Mouse (Mus musculus): ENCODE measurements around the gene Defb36. TPM values are rescaled to one million over a fixed set of nuclear protein-coding genes. Genes with fewer than 3 reads are reported as not detected.

The Defb36 gene
- polyA plus RNA-seq, 1 experiment = not detected

GRCm38 (mm10) chr2:152599299-152599698 lies 4.8 kb upstream of the Defb36 start, which contains the start of gene Defb45:
Defb45 (minus strand) TSS chr2:152599399.
- Histone ChIP-seq H3K9ac (ENCODE audit: low read depth, poor library complexity, severe bottlenecking) (no peak within 1 kb of the TSS), H3K4me3 (ENCODE audit: low read depth, low read length) (no peak within 1 kb of the TSS), H3K9me3 (replicated peaks; ENCODE audit: control insufficient read depth, insufficient read depth, low read length, poor library complexity, severe bottlenecking) (no peaks in the 10 kb centered on the region), H3K27ac (ENCODE audit: insufficient read depth, low read length) (no peak within 1 kb of the TSS), H3K4me1 (ENCODE audit: control insufficient read depth, insufficient read depth, low read length) (no peaks in the 10 kb centered on the region), H3K27me3 (ENCODE audit: control insufficient read depth, insufficient read depth, low read length, poor library complexity, severe bottlenecking) (no peaks in the 10 kb centered on the region), H3K36me3 (ENCODE audit: control insufficient read depth, insufficient read depth, low read length, poor library complexity, severe bottlenecking) (no peaks in the 10 kb centered on the region)
- no peak for TF ChIP-seq CTCF (IDR thresholded peaks at IDR 0.05; ENCODE audit: low read depth, low read length)
- TF ChIP-seq POLR2A (IDR thresholded peaks at IDR 0.05; ENCODE audit: insufficient read depth, low read length) = no peak
- TF ChIP-seq EP300 (IDR thresholded peaks at IDR 0.05; ENCODE audit: insufficient read depth, low read depth, low read length) = no peak

- no peak overlapping the region for H3K4me3 ChIP-seq (ENCODE audit: low read depth, low read length)
- H3K27me3 ChIP-seq (ENCODE audit: control insufficient read depth, insufficient read depth, low read length, poor library complexity, severe bottlenecking) = no peaks in the 10 kb centered on the region
- TF ChIP-seq POLR2A (IDR thresholded peaks at IDR 0.05; ENCODE audit: insufficient read depth, low read length) (no peak), EP300 (IDR thresholded peaks at IDR 0.05; ENCODE audit: insufficient read depth, low read depth, low read length) (no peak), CTCF (IDR thresholded peaks at IDR 0.05; ENCODE audit: low read depth, low read length) (no peak)
- no peaks in the 10 kb centered on the region for H3K9me3 ChIP-seq (replicated peaks; ENCODE audit: control insufficient read depth, insufficient read depth, low read length, poor library complexity, severe bottlenecking)
- H3K4me1 ChIP-seq (ENCODE audit: control insufficient read depth, insufficient read depth, low read length) = no peaks in the 10 kb centered on the region
- no peak overlapping the region for H3K27ac ChIP-seq (ENCODE audit: insufficient read depth, low read length)
- H3K9ac ChIP-seq (ENCODE audit: low read depth, poor library complexity, severe bottlenecking) = no peak overlapping the region
- no peaks in the 10 kb centered on the region for H3K36me3 ChIP-seq (ENCODE audit: control insufficient read depth, insufficient read depth, low read length, poor library complexity, severe bottlenecking)
Measured at GRCm38 (mm10) chr2:152600076-152600475, 4.1 kb upstream of the Defb36 start.

GRCm38 (mm10) chr2:152601275-152601960 lies 2.7 kb upstream of the Defb36 start:
- H3K27me3 ChIP-seq (ENCODE audit: control insufficient read depth, insufficient read depth, low read length, poor library complexity, severe bottlenecking) = no peaks in the 10 kb centered on the region
- H3K4me1 ChIP-seq (ENCODE audit: control insufficient read depth, insufficient read depth, low read length) = no peaks in the 10 kb centered on the region
- no peak overlapping the region for H3K9ac ChIP-seq (ENCODE audit: low read depth, poor library complexity, severe bottlenecking)
- no peaks in the 10 kb centered on the region for H3K36me3 ChIP-seq (ENCODE audit: control insufficient read depth, insufficient read depth, low read length, poor library complexity, severe bottlenecking)
- H3K9me3 ChIP-seq (replicated peaks; ENCODE audit: control insufficient read depth, insufficient read depth, low read length, poor library complexity, severe bottlenecking) = no peaks in the 10 kb centered on the region
- TF ChIP-seq CTCF (IDR thresholded peaks at IDR 0.05; ENCODE audit: low read depth, low read length) (peak; percentile 39), EP300 (IDR thresholded peaks at IDR 0.05; ENCODE audit: insufficient read depth, low read depth, low read length) (no peak)
- no peak overlapping the region for H3K27ac ChIP-seq (ENCODE audit: insufficient read depth, low read length)
- H3K4me3 ChIP-seq (ENCODE audit: low read depth, low read length) = no peak overlapping the region

DNA sequence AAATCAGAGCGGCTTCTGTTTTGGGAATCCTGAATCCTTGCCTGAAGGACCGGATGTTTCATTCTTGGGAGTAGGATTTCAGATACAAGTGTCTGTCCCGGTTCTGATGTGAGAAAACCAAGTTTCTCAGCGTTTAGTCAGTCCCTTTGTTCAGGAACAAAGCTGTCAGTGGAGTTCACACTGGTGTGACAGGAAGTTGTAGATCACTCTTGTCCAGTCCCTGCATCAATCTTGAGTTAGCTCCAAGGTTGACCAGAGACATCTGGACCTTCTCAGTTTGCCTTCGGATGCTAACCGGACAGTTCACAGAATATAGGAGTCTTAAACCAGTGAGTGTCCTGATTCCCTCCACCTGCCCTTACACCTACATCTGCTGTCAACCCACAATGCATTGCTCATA lies 3.6 kb downstream of the Defb36 start:
- Histone ChIP-seq H3K36me3 (ENCODE audit: control insufficient read depth, insufficient read depth, low read length, poor library complexity, severe bottlenecking) (no peaks in the 10 kb centered on the region), H3K4me1 (ENCODE audit: control insufficient read depth, insufficient read depth, low read length) (no peaks in the 10 kb centered on the region), H3K9ac (ENCODE audit: low read depth, poor library complexity, severe bottlenecking) (no peak overlapping the region), H3K4me3 (ENCODE audit: low read depth, low read length) (no peak overlapping the region), H3K9me3 (replicated peaks; ENCODE audit: control insufficient read depth, insufficient read depth, low read length, poor library complexity, severe bottlenecking) (no peaks in the 10 kb centered on the region), H3K27me3 (ENCODE audit: control insufficient read depth, insufficient read depth, low read length, poor library complexity, severe bottlenecking) (no peaks in the 10 kb centered on the region), H3K27ac (ENCODE audit: insufficient read depth, low read length) (no peak overlapping the region)
- TF ChIP-seq POLR2A (IDR thresholded peaks at IDR 0.05; ENCODE audit: insufficient read depth, low read length) (no peak), CTCF (IDR thresholded peaks at IDR 0.05; ENCODE audit: low read depth, low read length) (no peak), EP300 (IDR thresholded peaks at IDR 0.05; ENCODE audit: insufficient read depth, low read depth, low read length) (no peak)

DNA sequence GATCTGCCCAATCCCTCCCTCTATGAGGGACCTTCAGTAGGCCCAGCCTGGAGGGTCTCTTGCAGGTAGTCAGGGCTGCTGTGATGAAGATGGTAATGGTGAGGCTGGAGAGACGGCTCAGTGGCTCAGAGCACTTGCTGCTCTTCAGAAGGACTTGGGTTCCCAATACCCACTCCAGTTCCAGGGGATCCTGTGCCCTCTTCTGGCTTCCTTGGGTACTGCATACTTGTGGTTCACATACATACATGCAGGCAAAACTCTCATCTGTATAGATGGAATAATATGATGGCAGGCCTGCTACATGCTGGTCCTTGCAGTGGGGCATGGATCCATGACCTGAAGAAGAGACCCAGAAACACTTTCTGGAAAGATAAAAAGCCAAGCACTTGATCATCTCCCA lies 4.6 kb downstream of the Defb36 start:
- Histone ChIP-seq H3K4me3 (ENCODE audit: low read depth, low read length) (no peak overlapping the region), H3K27ac (ENCODE audit: insufficient read depth, low read length) (no peak overlapping the region), H3K36me3 (ENCODE audit: control insufficient read depth, insufficient read depth, low read length, poor library complexity, severe bottlenecking) (no peaks in the 10 kb centered on the region), H3K9me3 (replicated peaks; ENCODE audit: control insufficient read depth, insufficient read depth, low read length, poor library complexity, severe bottlenecking) (no peaks in the 10 kb centered on the region), H3K27me3 (ENCODE audit: control insufficient read depth, insufficient read depth, low read length, poor library complexity, severe bottlenecking) (no peaks in the 10 kb centered on the region), H3K9ac (ENCODE audit: low read depth, poor library complexity, severe bottlenecking) (no peak overlapping the region), H3K4me1 (ENCODE audit: control insufficient read depth, insufficient read depth, low read length) (no peaks in the 10 kb centered on the region)
- TF ChIP-seq CTCF (IDR thresholded peaks at IDR 0.05; ENCODE audit: low read depth, low read length) (no peak), POLR2A (IDR thresholded peaks at IDR 0.05; ENCODE audit: insufficient read depth, low read length) (no peak), EP300 (IDR thresholded peaks at IDR 0.05; ENCODE audit: insufficient read depth, low read depth, low read length) (no peak)

- Histone ChIP-seq H3K27ac (ENCODE audit: insufficient read depth, low read length) (no peak overlapping the region), H3K9ac (ENCODE audit: low read depth, poor library complexity, severe bottlenecking) (no peak overlapping the region), H3K9me3 (replicated peaks; ENCODE audit: control insufficient read depth, insufficient read depth, low read length, poor library complexity, severe bottlenecking) (no peaks in the 10 kb centered on the region), H3K4me1 (ENCODE audit: control insufficient read depth, insufficient read depth, low read length) (no peaks in the 10 kb centered on the region), H3K4me3 (ENCODE audit: low read depth, low read length) (0 out of 2 replicates have a peak overlapping the region, but pooled peaks have one; percentile 9), H3K36me3 (ENCODE audit: control insufficient read depth, insufficient read depth, low read length, poor library complexity, severe bottlenecking) (no peaks in the 10 kb centered on the region), H3K27me3 (ENCODE audit: control insufficient read depth, insufficient read depth, low read length, poor library complexity, severe bottlenecking) (no peaks in the 10 kb centered on the region)
- TF ChIP-seq CTCF (IDR thresholded peaks at IDR 0.05; ENCODE audit: low read depth, low read length) (no peak), POLR2A (IDR thresholded peaks at IDR 0.05; ENCODE audit: insufficient read depth, low read length) (no peak), EP300 (IDR thresholded peaks at IDR 0.05; ENCODE audit: insufficient read depth, low read depth, low read length) (no peak)
Measured at GRCm38 (mm10) chr2:152612193-152612592, 8.1 kb downstream of the Defb36 start.

All from ES-Bruce4 (cell line).